Comparison of ENCODE assay signal across 10 mouse cellular contexts in the genomic region with DNA sequence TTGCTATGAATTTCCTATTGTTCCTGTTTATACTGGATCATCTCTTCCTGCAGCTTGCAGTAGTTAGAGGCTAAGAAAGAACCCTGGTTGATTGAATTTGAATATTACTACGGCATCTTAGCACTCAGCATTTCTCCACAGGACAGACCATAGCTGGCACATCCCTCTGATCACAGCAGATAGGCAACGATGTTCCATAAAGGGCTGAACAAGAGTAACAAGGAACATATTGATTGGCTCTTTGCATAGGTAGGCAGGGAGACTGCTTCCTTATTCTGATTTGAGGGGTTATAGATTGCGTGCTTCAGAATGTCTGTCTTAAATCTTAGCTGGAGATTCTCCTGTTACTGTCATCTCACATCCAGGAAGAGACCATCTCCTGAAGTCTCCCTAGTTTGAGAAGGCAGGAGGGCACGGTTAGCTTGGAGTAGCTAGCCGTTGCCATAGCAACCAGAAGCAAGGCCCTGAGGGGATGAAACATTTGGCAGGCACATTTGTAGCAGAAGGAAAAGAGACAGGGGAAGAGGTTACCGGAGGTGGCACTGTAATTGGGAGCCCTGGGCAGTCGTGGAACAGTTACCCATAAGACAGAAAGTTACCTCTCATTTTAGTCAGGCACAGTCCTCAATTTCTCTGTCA.
DNase-seq lines count a peak whose midpoint lies in the region; ATAC-seq lines count a peak whose summit lies in the region.
"Had no signal": no experiment of that assay in that cellular context is flagged by ENCODE, and none has a peak within 500 bp of the region (broad histone marks: within the 10 kb centered on the region; RNA-seq: fewer than 3 reads in every experiment).

No protein-coding gene starts in this region.

- DNase-seq in Muller cell, postnatal 12 days (ENCODE audit: inconsistent ontology term), result peak; percentile 25
- peak; percentile 28 for DNase-seq in adipocyte (ENCODE audit: low spot score)
- DNase-seq in embryonic facial prominence, embryonic 14.5 days (ENCODE audit: low spot score), result peak; percentile 41
- peak; percentile 66 for DNase-seq in mesoderm, embryonic 11.5 days (ENCODE audit: low read depth, low spot score)
- no peak for DNase-seq in urinary bladder, postnatal 4 days (ENCODE audit: low spot score in 2 of 2)
- DNase-seq in thymus, postnatal 36 days, result no peak
- no peak for DNase-seq in spleen, postnatal 36 days (ENCODE audit: low spot score in 2 of 2)
- no peak for DNase-seq in heart, adult 18-20 months

- no peak for ATAC-seq in embryonic facial prominence, embryonic 14.5 days (ENCODE audit: low read depth)
- ATAC-seq: intestine, postnatal 0 days had no signal

- H3K4me1 ChIP-seq in embryonic facial prominence, embryonic 14.5 days (ENCODE audit: control insufficient read depth, insufficient read depth, low read length), result no peaks in the 10 kb centered on the region

- no peaks in the 10 kb centered on the region for H3K9me3 ChIP-seq in embryonic facial prominence, embryonic 14.5 days (ENCODE audit: control insufficient read depth, low read length)

- H3K4me2 ChIP-seq in embryonic facial prominence, embryonic 14.5 days (ENCODE audit: low read depth, low read length), result no peak overlapping the region

- H3K9ac ChIP-seq in embryonic facial prominence, embryonic 14.5 days (ENCODE audit: low read depth, low read length), result no peak overlapping the region

- WGBS in embryonic facial prominence, embryonic 14.5 days, result 45% methylated on average over 7 of the region's 7 CpGs

- no peak overlapping the region for H3K27ac ChIP-seq in embryonic facial prominence, embryonic 14.5 days (replicated peaks; ENCODE audit: low read depth, low read length)

- no peak overlapping the region for H3K4me3 ChIP-seq in embryonic facial prominence, embryonic 14.5 days (ENCODE audit: low read depth, low read length)
- H3K4me3 ChIP-seq: erythroblast, embryonic 14.5 days had no signal

- no peaks in the 10 kb centered on the region for H3K36me3 ChIP-seq in embryonic facial prominence, embryonic 14.5 days (ENCODE audit: control insufficient read depth, insufficient read depth, low read length)

- H3K27me3 ChIP-seq in embryonic facial prominence, embryonic 14.5 days (replicated peaks; ENCODE audit: control insufficient read depth, insufficient read depth, low read length), result no peaks in the 10 kb centered on the region

Comparison
In these comparisons a context has a peak if more than half of its experiments do, and no peak if none do; other contexts are left out.
1. DNase-seq: peak in Muller cell, postnatal 12 days (single experiment), adipocyte (single experiment), embryonic facial prominence, embryonic 14.5 days (single experiment) and mesoderm, embryonic 11.5 days (single experiment); none in urinary bladder, postnatal 4 days (0 of 2), thymus, postnatal 36 days (0 of 2), spleen, postnatal 36 days (0 of 2) and heart, adult 18-20 months (0 of 2).